Mouse (Mus musculus) forebrain, embryonic 10.5 days (tissue): ENCODE data around the gene Vmn2r80. TPM values are rescaled to one million over a fixed set of nuclear protein-coding genes. Genes with fewer than 3 reads are reported as not detected.

ENCODE experiments used
- polyA plus RNA-seq: library from polyadenylated mRNA; unstranded; fragments of >200 nt; fragmentation: Nextera tagmentation; extraction: Ambion mirVana; gene quantifications from 2 replicates; pipeline ENCODE4 v1.2.1, GENCODE M21; 2016

Gene Vmn2r80
- polyA plus RNA-seq, 1 experiment from 2014 or later = not detected

Other genes with a start within 250 kb of the Vmn2r80 start
- gene Olfr1354, start 235.6 kb upstream of the Vmn2r80 start, polyA plus RNA-seq = not detected in 2 replicates
- gene Olfr8, start 198.1 kb upstream of the Vmn2r80 start, polyA plus RNA-seq = not detected in 2 replicates
- gene Olfr1353, start 185.5 kb upstream of the Vmn2r80 start, polyA plus RNA-seq = not detected in 2 replicates
- gene Olfr1352, start 167.7 kb upstream of the Vmn2r80 start, polyA plus RNA-seq = not detected in 2 replicates
- not detected in 2 replicates for gene Olfr1351, start 136.3 kb upstream of the Vmn2r80 start, polyA plus RNA-seq
- gene Olfr57, start 120.0 kb upstream of the Vmn2r80 start, polyA plus RNA-seq = 0.12 TPM in 1 of 2 replicates, not detected in the other
- 25.8 TPM in 2 replicates for gene 2610008E11Rik, start 51.2 kb upstream of the Vmn2r80 start, polyA plus RNA-seq
- gene Vmn2r81, start 98.9 kb downstream of the Vmn2r80 start, polyA plus RNA-seq = not detected in 2 replicates
- not detected in 2 replicates for gene Vmn2r82, start 207.8 kb downstream of the Vmn2r80 start, polyA plus RNA-seq